ENCODE assay signal across 12 mouse cellular contexts in genomic region chr11:101162772-101163171, GRCm38 (mm10). TPM values are rescaled to one million over a fixed set of nuclear protein-coding genes. Genes with fewer than 3 reads are reported as not detected.
DNase-seq lines count a peak whose midpoint lies in the region; ATAC-seq lines count a peak whose summit lies in the region.
"Had no signal": no experiment of that assay in that cellular context is flagged by ENCODE, and none has a peak within 500 bp of the region (broad histone marks: within the 10 kb centered on the region; RNA-seq: fewer than 3 reads in every experiment).

No protein-coding gene starts in this region.

- peaks cover 16% of the 10 kb centered on the region for H3K36me3 ChIP-seq in intestine, embryonic 16.5 days (ENCODE audit: control insufficient read depth, insufficient read depth, low read length)

- DNase-seq in cerebellum, adult 11 months = peak; percentile 46
- no peak for DNase-seq in cerebellum, postnatal 36 days
- DNase-seq in ovary, adult 18-20 months (ENCODE audit: low spot score) = peak; percentile 78
- DNase-seq in ovary, postnatal 10 days (ENCODE audit: low spot score) = no peak
- DNase-seq in heart, postnatal 4 days = peak; percentile 65
- DNase-seq in testis, postnatal 10 days (ENCODE audit: low spot score) = peak; percentile 71
- DNase-seq in thymus, adult 18-20 months = no peak
- DNase-seq: B cell, adult 2 months had no signal

- H3K27me3 ChIP-seq in intestine, embryonic 16.5 days (replicated peaks; ENCODE audit: control insufficient read depth, insufficient read depth, low read length) = peaks cover 6% of the 10 kb centered on the region; the same call in 1 of the 2 replicates

- no peak for ATAC-seq in intestine, embryonic 16.5 days
- ATAC-seq: activated CD4-positive, CD25-positive, alpha-beta regulatory T cell, adult 4 months had no signal

- no peak overlapping the region for H3K27ac ChIP-seq in intestine, embryonic 16.5 days (ENCODE audit: low read length)
- H3K27ac ChIP-seq: liver, embryonic 14.5 days; neural tube, embryonic 12.5 days had no signal

- no peak overlapping the region for H3K9ac ChIP-seq in intestine, embryonic 16.5 days (ENCODE audit: low read depth, low read length)
- H3K9ac ChIP-seq: liver, embryonic 14.5 days had no signal

- 66% methylated on average over 5 of the region's 5 CpGs for WGBS in intestine, embryonic 16.5 days

- H3K4me1 ChIP-seq in intestine, embryonic 16.5 days (ENCODE audit: control insufficient read depth, insufficient read depth, low read length) = peaks cover 22% of the 10 kb centered on the region

- no peak overlapping the region for H3K4me2 ChIP-seq in intestine, embryonic 16.5 days (ENCODE audit: low read depth, low read length)
- H3K4me2 ChIP-seq: neural tube, embryonic 12.5 days had no signal

- no peak overlapping the region for H3K4me3 ChIP-seq in intestine, embryonic 16.5 days (ENCODE audit: low read length)
- H3K4me3 ChIP-seq: neural tube, embryonic 12.5 days had no signal

- no peaks in the 10 kb centered on the region for H3K9me3 ChIP-seq in intestine, embryonic 16.5 days (ENCODE audit: control insufficient read depth, low read length)
- H3K9me3 ChIP-seq: neural tube, embryonic 12.5 days had no signal

RNA-seq across cellular contexts. Expression of gene Tubg2, which starts 7.1 kb away (rescaled TPM):
- 1 to 10 TPM; 6.6 to 7.0 TPM for total RNA-seq in heart, postnatal 4 days (2021)
- 3.9 and 4.2 TPM in 2 replicates for polyA plus RNA-seq in intestine, embryonic 16.5 days (2015; fragmentation: Nextera tagmentation; extraction: Ambion mirVana)

RNA-seq across cellular contexts. Expression of gene Cntnap1, which starts 7.6 kb away (rescaled TPM):
- total RNA-seq in heart, postnatal 4 days (2021) = 1 to 10 TPM; 1.5 to 1.6 TPM
- polyA plus RNA-seq in intestine, embryonic 16.5 days (2015; fragmentation: Nextera tagmentation; extraction: Ambion mirVana) = 0.86 and 0.87 TPM in 2 replicates

RNA-seq across cellular contexts. Expression of gene Plekhh3, which starts 8.4 kb away (rescaled TPM):
- 10 to 100 TPM; 23.1 to 27.3 TPM for total RNA-seq in heart, postnatal 4 days (2021)
- polyA plus RNA-seq in intestine, embryonic 16.5 days (2015; fragmentation: Nextera tagmentation; extraction: Ambion mirVana) = 9.2 and 10.1 TPM in 2 replicates
- polyA plus RNA-seq: activated CD4-positive, CD25-positive, alpha-beta regulatory T cell, adult 4 months had no signal

RNA-seq across cellular contexts. Expression of gene Ccr10, which starts 12.5 kb away (rescaled TPM):
- total RNA-seq in heart, postnatal 4 days (2021) = not detected
- 0.20 and 0.29 TPM in 2 replicates for polyA plus RNA-seq in intestine, embryonic 16.5 days (2015; fragmentation: Nextera tagmentation; extraction: Ambion mirVana)
- polyA plus RNA-seq: liver, embryonic 14.5 days had no signal

RNA-seq across cellular contexts. Expression of gene Tubg1, which starts 43.0 kb away (rescaled TPM):
- total RNA-seq in heart, postnatal 4 days (2021) = 10 to 100 TPM; 53.5 to 53.7 TPM
- 51.0 and 56.3 TPM in 2 replicates for polyA plus RNA-seq in intestine, embryonic 16.5 days (2015; fragmentation: Nextera tagmentation; extraction: Ambion mirVana)

Comparison
In these comparisons a context has a peak if more than half of its experiments do, and no peak if none do; other contexts are left out.
1. DNase-seq: peak in cerebellum, adult 11 months (single experiment), ovary, adult 18-20 months (single experiment), heart, postnatal 4 days (single experiment) and testis, postnatal 10 days (single experiment); none in cerebellum, postnatal 36 days (0 of 2), ovary, postnatal 10 days (single experiment) and thymus, adult 18-20 months (0 of 2).